Mouse (Mus musculus) brain, embryonic 14.5 days (tissue): ENCODE data around the gene Cxcr1.

ENCODE experiments used
- CTCF ChIP-seq: fragments of 200-500 bp; IDR thresholded peaks from 2 replicates; pipeline ENCODE4 v1.5.1; 2012; ENCODE audit warnings: inconsistent platforms, mild to moderate bottlenecking, moderate library complexity, borderline replicate concordance; ENCODE audit not compliant: insufficient read depth, insufficient read length; ENCODE audit errors: extremely low read depth
- POLR2A ChIP-seq: fragments of 200-500 bp; IDR thresholded peaks from 2 replicates; pipeline ENCODE4 v1.6.1; 2012; ENCODE audit warnings: mild to moderate bottlenecking, inconsistent platforms, borderline replicate concordance; ENCODE audit not compliant: poor library complexity, insufficient read depth, insufficient read length, severe bottlenecking; ENCODE audit errors: extremely low read depth

DNA sequence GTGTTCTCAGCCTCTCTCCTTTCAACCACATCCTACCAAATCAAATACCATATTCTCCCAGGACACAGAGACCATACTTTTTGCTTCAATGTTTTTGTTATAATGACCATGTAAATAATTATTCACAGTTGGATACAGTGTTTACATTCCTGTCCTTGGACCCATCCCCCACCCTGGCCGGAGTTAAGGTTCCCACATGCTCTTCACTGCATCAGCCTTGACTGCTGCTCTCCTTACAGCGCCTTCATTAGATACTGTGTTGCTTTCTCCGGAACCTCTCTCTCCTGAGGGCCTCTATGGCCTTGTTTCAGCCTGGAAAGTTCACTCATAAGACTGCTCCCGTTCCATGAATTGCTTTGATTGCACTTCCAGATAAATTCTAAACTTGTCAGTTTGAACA lies 18.7 kb downstream of the Cxcr1 start:
- TF ChIP-seq CTCF = no peak
- no peak for TF ChIP-seq POLR2A
